Mouse (Mus musculus) heart, adult 18-20 months (tissue): Measurements from ENCODE around the gene Nup153. TPM values are rescaled to one million over a fixed set of nuclear protein-coding genes. Genes with fewer than 3 reads are reported as not detected.

Source experiments
- DNase-seq, 2 experiments: peaks; one replicate each; pipeline ENCODE4 v3.0.0; 2021 to 2022; ENCODE audit warnings: mixed read lengths in 1 of 2
- total RNA-seq, 2 experiments: library from RNA; stranded (reverse); gene quantifications; 2 replicates each; pipeline ENCODE4 v1.2.3; 2021

Nup153 gene
- total RNA-seq, 2 experiments from 2014 or later: 33.6 to 40.2 TPM

- DNase-seq: no peak
Measured at GRCm38 (mm10) chr13:46728411-46728810, 671 bp upstream of the Nup153 start.

- DNase-seq: peak; percentile 69 to 75
Measured at GRCm38 (mm10) chr13:46727038-46727836, 503 bp downstream of the Nup153 start.

- no peak for DNase-seq
Measured at GRCm38 (mm10) chr13:46726288-46727037, 1.3 kb downstream of the Nup153 start.

DNA sequence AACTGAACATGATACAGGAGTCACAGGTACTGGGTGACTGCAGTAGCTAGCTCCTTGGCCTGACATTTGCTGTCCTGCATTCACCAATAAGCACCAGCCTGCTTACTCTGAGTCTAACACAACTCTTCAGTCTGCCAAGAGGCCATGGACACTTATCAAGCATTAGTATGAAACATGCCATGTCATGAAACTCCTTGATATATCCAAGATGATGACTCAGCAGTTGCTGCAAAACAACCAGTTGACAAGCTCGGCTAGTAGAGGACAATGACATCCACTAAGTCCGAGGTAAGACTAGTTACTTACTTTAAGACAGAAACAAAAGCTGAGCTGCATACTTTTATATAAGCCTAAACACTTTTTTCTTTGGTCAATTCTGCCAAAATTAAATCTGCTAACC is 2.5 kb downstream of the Nup153 start:
- DNase-seq: no peak

DNA sequence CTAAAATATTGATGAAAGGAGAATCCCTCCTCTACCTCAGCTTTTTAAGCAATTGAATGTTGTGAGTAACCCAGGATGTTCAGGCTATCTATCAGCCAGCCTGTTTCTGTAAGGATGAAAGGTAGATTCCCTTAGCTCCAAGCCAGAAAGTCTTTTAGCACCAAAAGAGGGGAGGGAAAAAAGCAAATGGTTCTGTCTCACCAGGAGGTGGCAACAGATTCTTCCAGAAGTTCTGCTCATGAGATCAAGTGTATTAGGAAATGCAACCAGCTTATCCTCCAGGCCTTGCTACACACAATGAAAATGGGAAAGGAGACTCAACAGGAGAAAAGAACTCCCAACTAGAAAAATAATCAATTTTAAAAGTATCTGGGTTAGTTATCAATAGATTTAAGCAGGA is 3.4 kb downstream of the Nup153 start:
- peak in 1 of 2 experiments; percentile 18 for DNase-seq

- no peak for DNase-seq
Measured at GRCm38 (mm10) chr13:46721009-46721408, 6.7 kb downstream of the Nup153 start.

DNA sequence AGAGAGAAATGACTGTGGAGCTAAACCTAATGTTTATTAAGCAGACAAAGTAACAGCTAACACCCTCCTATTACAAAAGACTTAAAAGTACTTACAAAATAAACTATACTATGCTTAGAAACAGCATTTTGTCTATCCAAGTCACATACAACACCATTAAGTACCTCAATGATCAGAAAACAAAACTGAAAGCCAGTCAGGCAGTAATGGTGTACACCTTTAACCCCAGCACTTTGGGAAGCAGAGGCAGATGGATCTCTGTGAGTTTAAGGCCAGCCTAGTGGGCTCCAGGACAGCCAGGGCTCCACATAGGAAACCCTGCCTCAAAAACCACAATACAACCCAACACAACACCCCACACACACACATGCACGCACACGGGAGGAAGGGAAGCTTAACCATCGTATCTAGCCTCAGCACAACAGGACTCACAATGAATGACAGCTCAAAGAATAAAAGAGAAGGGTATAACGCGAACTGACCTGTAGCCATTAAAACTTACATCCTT is 8.8 kb downstream of the Nup153 start:
- no peak for DNase-seq

GRCm38 (mm10) chr13:46715976-46716639 is 11.6 kb downstream of the Nup153 start:
- no peak for DNase-seq

DNA sequence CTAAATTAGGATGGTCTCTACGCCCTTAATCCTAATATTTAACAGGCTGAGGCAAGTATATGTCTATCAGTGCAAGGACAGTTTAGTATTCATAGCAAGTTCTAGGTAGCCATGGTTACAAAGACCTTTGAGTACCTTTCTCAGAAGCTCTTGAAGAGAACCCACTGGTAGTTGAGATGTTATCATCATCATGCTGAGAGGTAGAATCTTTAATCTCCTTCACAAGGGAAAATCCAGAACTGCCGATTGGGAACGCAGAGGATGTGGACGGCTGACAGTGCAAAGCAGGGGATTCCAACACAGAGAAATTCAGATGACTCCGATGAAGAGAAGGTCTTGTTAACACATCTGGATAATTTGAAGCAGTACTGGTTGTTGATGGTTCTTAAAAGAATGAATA is 14.3 kb downstream of the Nup153 start:
- no peak for DNase-seq

GRCm38 (mm10) chr13:46703138-46703537 is 24.6 kb downstream of the Nup153 start:
- no peak for DNase-seq

GRCm38 (mm10) chr13:46701486-46701885 is 26.3 kb downstream of the Nup153 start:
- no peak for DNase-seq

DNA sequence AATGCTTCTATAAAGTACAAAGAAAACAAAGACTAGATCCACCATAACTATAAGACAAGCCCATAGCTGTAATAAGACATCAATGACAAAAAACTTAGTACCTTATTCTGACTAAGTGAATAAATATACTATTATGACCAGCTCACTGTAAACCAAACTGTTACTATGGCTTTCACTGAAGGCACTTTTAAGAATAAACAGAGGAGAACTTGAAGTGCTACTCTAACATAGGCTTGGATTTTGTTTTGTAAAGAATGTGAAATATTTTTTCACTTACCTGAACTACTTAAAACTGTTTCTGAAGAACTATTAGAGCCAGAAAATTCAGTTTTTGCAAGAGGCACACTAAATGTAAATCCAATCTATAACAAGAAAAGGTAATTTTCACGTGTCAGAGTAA is 28.4 kb downstream of the Nup153 start:
- no peak for DNase-seq

- no peak for DNase-seq
Measured at GRCm38 (mm10) chr13:46696788-46697187, 31.0 kb downstream of the Nup153 start.

DNA sequence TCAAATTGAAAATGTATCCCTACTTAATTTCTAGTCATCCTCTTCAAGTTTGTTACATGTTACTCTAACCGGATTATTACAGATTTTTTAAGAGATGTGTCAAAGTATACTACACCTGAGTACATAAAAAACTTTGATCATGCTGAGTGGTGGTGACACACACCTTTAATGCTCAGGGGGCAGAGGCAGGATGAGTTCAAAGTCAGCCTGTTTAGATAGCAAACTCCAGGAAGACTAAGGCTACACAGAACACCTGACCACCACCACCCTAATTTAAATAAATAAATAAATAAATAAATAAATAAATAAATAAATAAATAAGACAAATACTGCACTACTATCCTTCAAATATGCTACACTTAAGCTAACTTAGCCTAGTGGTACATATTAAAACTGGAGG is 31.8 kb downstream of the Nup153 start:
- DNase-seq: no peak

DNA sequence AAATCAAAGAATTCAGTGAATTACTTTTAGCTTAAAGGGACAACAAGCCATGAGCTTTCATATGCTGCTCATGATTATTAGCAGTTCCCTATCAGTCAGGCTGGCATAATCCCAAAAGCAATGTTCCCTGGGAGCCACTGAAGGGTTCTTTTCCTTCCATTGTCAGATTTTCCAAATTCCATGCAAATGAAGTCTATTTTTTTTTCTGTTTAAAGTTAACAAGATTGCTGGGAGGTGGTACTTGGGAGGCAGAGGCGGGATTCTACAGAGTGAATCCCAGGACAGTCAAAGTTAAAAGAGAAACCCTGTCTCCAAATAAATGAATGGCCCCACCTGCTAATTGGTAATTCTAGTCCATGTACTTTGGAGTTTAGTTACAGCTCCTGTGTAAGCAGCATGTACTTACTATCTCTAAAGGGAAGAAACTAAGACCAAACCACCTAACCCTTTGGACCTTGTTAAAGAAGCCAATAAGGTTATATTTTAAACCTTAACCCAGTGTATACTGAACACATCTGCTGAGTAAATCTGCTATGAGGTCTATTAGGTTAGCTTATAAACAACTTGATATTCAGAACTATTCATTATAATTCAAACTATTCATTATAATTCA is 32.3 kb downstream of the Nup153 start:
- peak; percentile 7 to 19 for DNase-seq

- no peak for DNase-seq
Measured at GRCm38 (mm10) chr13:46690559-46691241, 37.0 kb downstream of the Nup153 start.

- no peak for DNase-seq
Measured at GRCm38 (mm10) chr13:46683370-46683769, 44.4 kb downstream of the Nup153 start.

DNA sequence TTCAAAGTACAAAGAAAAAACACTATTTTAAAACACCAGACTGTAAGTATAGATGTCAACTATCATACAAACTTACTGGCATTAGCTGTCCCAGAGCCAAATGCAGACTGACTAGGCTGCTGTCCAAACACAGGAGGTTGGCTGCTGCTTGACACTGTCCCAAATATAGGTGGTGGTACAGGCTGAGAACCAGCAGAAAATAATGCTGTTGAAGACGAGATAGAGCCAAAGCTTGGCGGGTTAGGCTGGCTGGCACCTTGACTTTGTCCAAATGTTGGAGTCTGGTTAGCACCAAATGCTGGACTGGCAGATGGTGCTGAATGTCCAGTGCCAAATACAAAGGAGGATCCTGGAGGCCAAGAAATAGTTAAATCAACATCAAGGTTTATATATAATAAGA is 44.8 kb downstream of the Nup153 start:
- peak; percentile 49 to 61 for DNase-seq

DNA sequence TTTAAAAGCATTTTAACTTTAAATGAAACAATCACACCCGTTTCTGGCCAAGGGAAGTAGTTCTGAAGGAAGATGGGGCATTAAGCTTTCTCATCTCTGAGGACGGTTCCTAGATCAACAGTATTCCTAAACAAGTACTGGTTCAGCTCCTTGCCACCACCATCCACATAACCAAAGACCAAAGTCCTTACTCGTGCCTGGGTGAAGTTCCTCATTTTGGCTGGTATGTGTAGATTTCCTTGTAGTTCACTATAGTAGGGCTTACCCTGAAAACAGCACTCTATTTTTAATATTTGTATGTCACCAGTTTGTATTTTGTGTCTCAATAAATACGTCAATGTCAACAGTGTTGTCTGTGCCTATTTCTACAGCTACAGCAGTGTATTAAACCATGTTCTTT is 50.0 kb downstream of the Nup153 start:
- no peak for DNase-seq

- peak in 1 of 2 experiments; percentile 34 for DNase-seq
Measured at GRCm38 (mm10) chr13:46674601-46675000, 53.1 kb downstream of the Nup153 start.

DNA sequence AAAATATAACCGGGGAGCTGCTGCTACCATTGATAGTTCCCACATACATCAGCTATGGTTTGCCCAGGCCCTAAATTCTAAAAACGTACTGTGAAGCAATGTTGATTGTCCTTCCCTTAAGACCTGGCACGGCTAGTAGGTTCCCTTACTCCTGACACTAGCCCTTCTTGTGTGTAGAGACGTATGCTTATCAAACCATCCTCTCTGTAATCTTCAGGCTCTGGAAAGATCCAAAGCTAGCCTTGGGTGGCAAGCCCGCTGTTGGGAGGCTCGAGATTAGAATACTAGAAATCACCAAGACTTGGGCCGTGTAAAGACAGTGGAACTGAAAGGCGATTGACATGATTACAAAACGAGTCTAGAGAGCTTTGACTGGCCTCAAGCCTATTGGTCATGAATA is 57.2 kb downstream of the Nup153 start:
- DNase-seq: peak in 1 of 2 experiments; percentile 13
